Mouse (Mus musculus) cortical plate, adult 2 months (tissue): ENCODE results near the gene Ppp5c. TPM values are rescaled to one million over a fixed set of nuclear protein-coding genes. Genes with fewer than 3 reads are reported as not detected.
A peak's percentile ranks its signal among the peaks of the same experiment; 100 is the strongest.

ENCODE experiments used
- H3K27ac ChIP-seq: fragments of 200-500 bp; 2 replicates; pipeline ENCODE4 v1.5.1; 2012; ENCODE audit warnings: low read length, control low read depth, inconsistent platforms; ENCODE audit not compliant: insufficient read depth
- H3K4me1 ChIP-seq: fragments of 200-500 bp; 2 replicates; pipeline ENCODE4 v1.6.1; 2011; ENCODE audit warnings: low read length; ENCODE audit not compliant: control insufficient read depth, insufficient read depth
- H3K4me3 ChIP-seq: fragments of 200-500 bp; 2 replicates; pipeline ENCODE4 v1.5.1; 2011; ENCODE audit warnings: mild to moderate bottlenecking, low read length, control low read depth; ENCODE audit not compliant: insufficient read depth
- CTCF ChIP-seq: fragments of 200-500 bp; IDR thresholded peaks from 2 replicates; pipeline ENCODE4 v1.5.1; 2011; ENCODE audit warnings: mild to moderate bottlenecking, control low read depth, low read length; ENCODE audit not compliant: insufficient read depth; ENCODE audit errors: extremely low read depth
- POLR2A ChIP-seq: fragments of 200-500 bp; IDR thresholded peaks from 2 replicates; pipeline ENCODE4 v1.6.1; 2011; ENCODE audit warnings: mild to moderate bottlenecking, low read length, control low read depth; ENCODE audit not compliant: insufficient read depth; ENCODE audit errors: extremely low read depth
- polyA plus RNA-seq: library from polyadenylated mRNA; depleted of rRNA; stranded (reverse); fragments of >200 nt; gene quantifications from 2 replicates; pipeline ENCODE4 v1.2.3, GENCODE M21; 2012

Gene Ppp5c
- polyA plus RNA-seq, 1 experiment, result 268 TPM

DNA sequence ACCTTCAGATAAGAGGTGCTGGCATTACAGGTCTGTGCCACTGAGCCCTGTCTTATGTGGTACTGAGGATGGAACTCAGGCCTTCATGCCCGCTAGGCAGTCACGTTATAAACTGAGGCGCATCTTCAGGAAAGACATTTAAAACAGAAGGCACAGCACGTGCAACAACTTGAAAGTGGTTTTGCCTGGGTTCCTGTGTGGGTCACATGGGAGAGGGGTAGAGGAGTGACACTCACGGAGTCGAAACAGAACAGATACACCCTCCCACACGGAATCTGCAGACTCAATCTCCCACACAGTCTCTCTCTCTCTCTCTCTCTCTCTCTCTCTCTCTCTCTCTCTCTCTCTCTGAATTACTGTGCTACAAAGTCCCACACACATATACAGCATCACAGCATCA, 2.5 kb upstream of the Ppp5c start:
- H3K27ac ChIP-seq, result no peak overlapping the region
- TF ChIP-seq POLR2A, result no peak
- TF ChIP-seq CTCF, result no peak
- peaks cover 7% of the 10 kb centered on the region; the same call in 1 of the 2 replicates for H3K4me1 ChIP-seq
- H3K4me3 ChIP-seq, result no peak overlapping the region

DNA sequence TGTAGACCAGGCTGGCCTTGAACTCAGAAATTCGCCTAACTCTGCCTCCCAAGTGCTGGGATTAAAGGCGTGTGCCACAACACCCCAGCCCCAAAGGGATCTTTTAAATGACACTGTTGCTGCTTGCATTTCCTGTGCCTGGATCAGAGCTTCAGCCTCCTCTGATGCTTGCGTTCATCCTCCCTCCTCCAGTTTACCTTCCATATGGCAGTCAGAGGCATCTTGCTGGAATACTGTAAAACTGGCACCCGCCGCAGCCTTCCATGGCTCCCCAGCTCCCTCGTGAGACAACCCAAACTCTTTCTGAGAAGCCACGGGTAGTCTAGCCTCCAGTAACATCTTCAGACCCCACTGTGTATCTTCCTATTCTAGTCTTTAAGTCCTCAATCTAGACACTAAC, 1.2 kb upstream of the Ppp5c start:
- Histone ChIP-seq H3K4me3 (no peak overlapping the region), H3K4me1 (peaks cover 15% of the 10 kb centered on the region), H3K27ac (no peak overlapping the region)
- TF ChIP-seq POLR2A (no peak), CTCF (no peak)

DNA sequence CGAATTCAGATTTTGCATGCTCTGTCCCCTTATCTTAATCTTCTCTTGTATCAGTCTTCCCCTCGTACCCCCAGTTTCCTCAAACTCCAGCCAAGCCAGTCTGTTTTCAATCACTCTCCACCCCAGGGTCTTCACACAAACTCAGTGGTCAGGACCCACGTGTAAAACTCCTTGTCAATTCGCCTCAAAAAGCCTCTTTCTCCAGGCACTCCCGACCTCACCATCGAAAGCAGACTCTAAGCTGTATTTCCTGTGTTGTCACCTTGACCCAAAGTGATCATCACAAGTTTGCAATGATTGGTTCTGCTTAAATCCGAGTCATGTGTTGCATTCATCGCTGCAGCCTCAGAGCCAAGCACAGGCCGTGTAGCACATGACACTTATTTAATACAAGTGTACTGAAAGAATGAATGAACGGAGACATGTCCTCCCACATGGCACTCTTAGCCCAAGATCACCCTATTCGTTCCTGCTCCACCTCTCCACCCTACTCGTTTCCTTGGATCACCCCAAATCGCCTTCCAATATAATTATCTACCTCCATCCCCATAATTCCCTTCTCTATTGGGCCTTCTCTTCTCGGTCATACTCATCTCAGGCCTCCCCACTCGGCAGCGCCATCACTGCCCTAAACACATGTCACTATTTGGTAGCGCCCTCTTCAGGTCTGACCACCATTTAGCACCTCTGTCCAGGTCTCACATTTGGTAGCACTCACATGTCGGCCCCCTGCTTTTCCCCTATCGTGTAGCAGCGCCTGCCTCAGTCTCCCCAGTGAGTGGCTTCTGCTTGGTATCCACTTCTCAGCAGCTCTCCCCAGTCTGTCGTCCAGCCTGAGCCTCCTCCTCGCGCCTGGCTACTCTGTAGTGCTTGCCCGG, 775 bp downstream of the Ppp5c start:
- TF ChIP-seq POLR2A, result no peak
- peak; percentile 44; the same call in 1 of the 2 replicates for TF ChIP-seq CTCF
- peak overlapping the region; percentile 77 for H3K27ac ChIP-seq
- H3K4me1 ChIP-seq, result peaks cover 15% of the 10 kb centered on the region
- peak overlapping the region; percentile 93 for H3K4me3 ChIP-seq

DNA sequence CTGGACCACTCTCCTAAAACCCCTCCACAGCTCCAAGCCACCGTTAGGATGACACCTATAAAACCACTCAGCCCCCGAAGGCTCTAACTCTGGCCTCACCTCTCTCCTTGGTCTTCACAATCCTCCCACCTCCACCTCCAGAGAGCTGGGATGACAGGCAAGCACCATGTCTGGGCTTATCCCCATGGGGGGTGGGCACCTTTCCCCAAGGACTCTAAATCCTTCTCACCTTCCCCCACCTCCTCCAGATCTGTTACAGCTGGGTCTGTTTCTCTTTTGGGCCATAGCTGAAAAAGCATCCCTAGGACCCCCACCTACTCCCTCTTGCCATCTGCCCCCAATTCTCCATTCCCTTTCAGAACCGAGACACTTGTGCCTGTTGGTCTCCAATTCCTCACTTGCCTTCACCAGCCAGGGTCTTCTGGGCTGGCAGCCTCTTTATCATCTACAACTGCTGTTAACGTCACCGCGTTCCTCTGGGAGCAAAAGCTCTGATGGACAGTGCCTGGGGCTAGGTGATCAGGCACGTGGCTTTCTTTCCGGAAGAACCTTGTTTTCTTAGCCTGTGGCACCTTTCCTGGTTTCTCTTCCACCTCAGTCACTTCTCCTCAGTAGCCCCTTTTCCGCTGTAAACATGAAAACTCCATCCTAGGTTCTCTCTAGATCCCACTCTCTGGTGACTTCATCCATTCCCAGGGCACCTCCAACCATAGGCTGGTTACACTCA, 1.7 kb downstream of the Ppp5c start:
- Histone ChIP-seq H3K4me1 (peaks cover 15% of the 10 kb centered on the region), H3K4me3 (peak overlapping the region; percentile 93), H3K27ac (no peak overlapping the region)
- TF ChIP-seq POLR2A (no peak), CTCF (no peak)

DNA sequence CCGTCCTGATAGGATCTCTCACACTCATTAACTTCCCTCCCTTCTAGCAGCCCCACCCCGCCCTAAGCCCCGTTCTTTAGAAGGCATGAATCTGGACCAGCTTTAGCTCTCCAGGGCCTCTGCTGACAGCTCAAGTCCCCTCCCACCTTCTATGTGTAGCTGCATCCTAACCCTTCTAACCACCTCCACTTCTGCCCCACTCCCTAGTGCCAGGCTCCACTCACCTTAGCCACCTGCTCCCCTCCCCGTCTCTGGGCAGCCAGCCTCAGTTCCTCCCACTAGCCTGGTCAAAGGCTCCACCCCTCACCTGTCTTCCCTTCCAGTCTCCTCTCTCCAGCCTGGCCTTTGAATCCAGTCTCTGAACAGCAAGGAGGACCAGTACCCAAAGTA, 2.2 kb downstream of the Ppp5c start:
- Histone ChIP-seq H3K27ac (0 out of 2 replicates have a peak overlapping the region, but pooled peaks have one; percentile 39), H3K4me1 (peaks cover 15% of the 10 kb centered on the region), H3K4me3 (peak overlapping the region; percentile 93)
- TF ChIP-seq CTCF (no peak), POLR2A (0 out of 2 replicates have a peak, but pooled peaks have one; percentile 16)

DNA sequence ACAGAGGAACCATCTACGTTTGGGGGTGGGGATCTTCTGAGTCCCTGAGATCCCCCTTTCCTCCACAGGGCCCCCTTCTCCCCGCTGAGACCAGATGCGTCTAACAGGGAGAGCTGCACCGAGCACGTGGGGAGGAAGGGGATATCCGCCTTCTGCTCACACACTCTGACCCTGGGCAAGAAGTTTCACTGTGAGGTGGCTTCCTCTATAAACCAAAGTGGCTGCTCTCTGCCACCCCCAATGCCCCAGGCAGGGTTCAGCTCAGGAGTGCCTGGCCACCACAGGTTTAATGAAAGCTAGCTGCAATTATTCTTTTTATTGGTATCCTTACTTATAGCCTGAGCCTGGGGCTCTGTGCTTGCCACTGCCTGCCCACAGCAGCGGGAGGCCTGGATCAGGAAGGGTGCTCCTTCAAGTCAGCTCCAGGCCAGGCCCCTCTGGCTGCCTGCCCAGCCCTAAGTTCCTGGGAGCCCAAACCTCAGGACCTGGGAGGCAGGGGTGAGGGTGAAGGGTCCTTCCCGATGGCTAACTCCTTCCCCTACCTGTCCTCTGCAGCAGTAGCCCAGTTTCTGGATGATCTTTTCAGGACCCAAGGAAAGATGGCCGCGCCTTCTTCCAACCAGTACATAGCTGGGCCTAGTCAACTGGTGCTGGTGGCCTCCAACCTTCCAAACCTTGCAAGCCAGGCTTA, 2.8 kb downstream of the Ppp5c start:
- peak overlapping the region; percentile 93; the same call in 1 of the 2 replicates for H3K4me3 ChIP-seq
- peak overlapping the region; percentile 39; the same call in 1 of the 2 replicates for H3K27ac ChIP-seq
- peaks cover 14% of the 10 kb centered on the region for H3K4me1 ChIP-seq
- no peak for TF ChIP-seq CTCF
- no peak for TF ChIP-seq POLR2A

DNA sequence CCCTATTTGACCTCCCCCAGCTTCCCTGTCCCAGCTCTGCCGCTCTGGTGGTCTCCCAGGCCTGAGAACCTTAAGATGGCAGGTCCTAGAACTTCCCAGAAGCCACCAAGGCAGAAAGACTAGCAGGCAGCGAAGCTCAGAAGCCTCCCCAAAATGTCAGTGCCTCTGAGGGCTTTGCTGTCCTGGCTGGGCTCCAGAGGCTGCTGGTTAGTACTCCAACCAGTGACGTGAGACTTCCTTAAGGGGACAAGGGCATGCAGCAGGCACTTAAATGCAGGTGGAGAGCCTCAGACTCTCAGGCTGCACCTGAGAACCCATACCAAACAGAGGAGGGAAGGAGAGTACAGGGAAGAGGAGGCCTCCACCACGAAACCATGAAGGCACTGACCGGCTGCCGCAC, 3.6 kb downstream of the Ppp5c start:
- Histone ChIP-seq H3K4me1 (peaks cover 14% of the 10 kb centered on the region), H3K27ac (0 out of 2 replicates have a peak overlapping the region, but pooled peaks have one; percentile 9), H3K4me3 (no peak overlapping the region)
- TF ChIP-seq CTCF (no peak), POLR2A (no peak)

DNA sequence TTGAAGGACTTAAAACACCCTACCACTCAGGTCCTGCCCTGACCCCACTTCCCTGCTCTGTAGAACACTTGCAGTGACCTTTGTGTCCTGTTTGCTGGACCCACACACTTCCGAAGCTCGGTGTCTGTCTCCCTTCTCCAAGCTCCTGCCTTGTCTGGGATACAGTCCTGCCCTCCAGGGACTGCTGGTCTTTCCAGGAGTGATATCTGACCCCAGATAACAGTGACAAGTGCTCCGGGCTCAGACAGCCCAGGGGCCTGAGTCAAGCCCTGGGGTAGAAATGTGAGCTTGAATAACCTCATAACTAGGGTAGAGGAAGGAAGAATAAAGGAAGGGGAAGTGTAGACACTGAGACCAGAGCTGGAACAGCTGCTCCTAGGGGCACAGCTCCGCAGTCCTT, 4.0 kb downstream of the Ppp5c start:
- Histone ChIP-seq H3K4me3 (no peak overlapping the region), H3K27ac (0 out of 2 replicates have a peak overlapping the region, but pooled peaks have one; percentile 9), H3K4me1 (peaks cover 14% of the 10 kb centered on the region)
- TF ChIP-seq POLR2A (no peak), CTCF (no peak)

DNA sequence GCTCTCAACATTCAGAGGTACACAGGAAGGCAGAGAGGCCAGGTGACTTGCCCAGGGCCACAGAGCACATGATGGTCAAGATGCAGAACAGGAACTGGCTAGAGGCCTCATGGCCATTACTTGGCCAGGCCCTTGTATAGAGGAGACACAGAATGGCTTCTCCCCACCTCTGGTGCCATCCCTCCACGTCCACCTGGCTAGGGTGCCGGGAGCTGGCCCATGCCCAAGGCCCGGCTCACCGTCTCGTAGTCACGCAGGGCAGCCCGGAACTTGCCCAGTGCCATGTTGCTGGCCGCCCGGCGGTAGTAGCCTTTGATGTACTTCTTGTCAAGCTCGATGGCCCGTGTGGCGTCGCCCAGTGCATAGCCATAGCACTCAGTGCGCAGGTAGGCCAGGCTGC, 5.5 kb downstream of the Ppp5c start:
- peaks cover 19% of the 10 kb centered on the region for H3K4me1 ChIP-seq
- TF ChIP-seq CTCF, result no peak
- TF ChIP-seq POLR2A, result no peak
- no peak overlapping the region for H3K4me3 ChIP-seq
- H3K27ac ChIP-seq, result no peak overlapping the region
